Mouse (Mus musculus) cerebellum, adult 9-11 months (tissue): ENCODE results near the gene Aass.
A peak's percentile ranks its signal among the peaks of the same experiment; 100 is the strongest.
"Not testable (repeated sequence)": the region's sequence is repeated elsewhere in the genome, so short reads cannot be mapped to it uniquely, and the experiment has no call there.

ENCODE experiments used
- DNase-seq: peaks from one replicate; pipeline ENCODE4 v3.0.0; 2022

Aass gene

DNA sequence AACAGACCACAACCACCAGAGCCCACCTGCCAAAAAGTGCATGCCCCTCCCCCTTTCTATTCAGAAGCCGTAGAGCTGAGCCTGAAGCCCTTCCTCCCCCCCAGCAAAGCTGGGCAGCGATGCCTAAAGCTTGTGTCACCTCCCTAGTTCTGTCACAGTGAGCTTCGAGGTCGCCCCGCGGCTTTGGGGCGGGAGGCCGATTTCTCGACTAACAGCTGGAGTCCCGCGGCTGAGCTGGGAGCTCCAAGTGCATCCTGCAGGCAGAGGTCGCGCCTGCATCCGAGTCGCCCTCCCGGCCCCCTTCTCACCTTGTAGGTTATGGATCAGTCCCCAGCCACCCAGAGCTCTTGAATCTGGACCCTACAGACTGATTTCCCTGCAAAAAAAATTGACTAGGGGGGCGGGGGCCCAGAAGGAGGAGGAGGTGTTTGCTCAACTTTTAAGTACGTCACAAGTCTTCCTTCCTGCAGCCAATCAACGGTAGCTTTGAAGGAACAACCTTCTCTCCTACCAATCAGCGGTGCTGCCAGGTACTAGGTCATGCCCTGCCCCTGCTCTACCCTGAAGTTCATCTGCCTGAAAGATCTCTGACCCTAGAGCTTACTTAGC is at the start of gene Aass:
Gene Aass (minus strand): TSS at position 414 of the 609 bp plus-strand sequence.
- no peak for DNase-seq

DNA sequence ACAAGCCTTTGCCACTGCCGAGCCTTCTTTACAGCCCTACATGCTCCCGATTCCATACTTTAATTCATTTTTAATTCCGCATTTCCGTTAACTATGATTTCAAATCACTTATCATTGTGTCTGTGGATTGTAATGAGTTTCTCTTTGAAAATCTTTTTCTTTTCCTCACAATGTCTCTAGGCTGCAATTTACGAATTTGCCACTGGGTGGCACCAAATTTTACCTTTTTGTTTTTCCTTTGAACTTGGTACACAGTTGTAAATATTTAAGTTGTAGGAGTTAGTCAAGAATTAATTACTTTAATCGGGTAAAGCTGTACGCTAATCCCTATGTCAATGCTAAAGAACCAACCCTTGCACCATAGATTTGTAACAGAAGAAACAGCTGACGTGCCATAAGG is 47.3 kb upstream of the Aass start:
- DNase-seq, result peak; percentile 13

DNA sequence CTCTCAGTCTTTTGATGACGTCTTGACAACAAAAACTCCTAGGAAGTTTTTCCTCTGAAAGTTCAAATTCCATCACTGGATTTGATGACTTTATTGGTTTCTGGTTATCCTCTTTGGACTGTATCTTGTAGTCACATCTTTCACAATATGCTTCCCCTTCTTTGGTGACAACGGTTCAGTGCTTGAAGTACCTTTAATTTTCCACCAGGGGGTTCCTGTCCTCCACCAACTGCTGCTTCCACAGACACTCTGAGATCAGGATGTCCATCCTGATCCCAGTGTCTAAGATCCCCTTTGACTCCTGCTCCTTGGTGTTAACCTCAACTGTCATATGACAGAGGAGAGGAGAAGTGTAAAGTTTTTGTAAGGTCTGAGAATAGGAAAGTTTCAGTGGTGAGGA is 31.0 kb upstream of the Aass start:
- not testable (repeated sequence) for DNase-seq

DNA sequence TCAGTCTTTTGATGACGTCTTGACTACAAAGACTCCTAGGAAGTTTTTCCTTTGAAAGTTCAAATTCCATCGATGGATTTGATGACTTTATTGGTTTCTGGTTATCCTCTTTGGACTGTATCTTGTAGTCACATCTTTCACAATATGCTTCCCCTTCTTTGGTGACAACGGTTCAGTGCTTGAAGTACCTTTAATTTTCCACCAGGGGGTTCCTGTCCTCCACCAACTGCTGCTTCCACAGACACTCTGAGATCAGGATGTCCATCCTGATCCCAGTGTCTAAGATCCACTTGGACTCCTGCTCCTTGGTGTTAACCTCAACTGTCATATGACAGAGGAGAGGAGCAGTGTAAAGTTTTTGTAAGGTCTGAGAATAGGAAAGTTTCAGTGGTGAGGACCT is 23.6 kb upstream of the Aass start:
- DNase-seq, result not testable (repeated sequence)

DNA sequence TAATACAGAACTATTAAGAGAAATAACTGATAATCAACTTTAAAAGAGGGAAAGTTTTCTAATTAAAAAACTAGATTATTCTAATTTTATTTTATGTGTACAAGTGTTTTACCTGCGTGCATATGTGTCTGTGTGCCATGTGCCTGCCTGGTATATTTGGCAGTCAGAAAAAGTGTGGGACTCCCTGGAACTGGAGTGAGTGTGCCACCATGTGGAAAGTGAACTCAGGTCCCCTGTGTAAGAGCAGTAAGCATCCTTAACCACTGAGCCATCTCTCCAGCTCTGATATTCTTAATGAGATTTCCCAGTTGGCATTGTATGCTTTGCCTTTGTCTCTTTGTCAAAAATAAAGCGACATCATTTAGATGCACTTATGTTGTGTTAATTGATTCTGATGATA is 20.3 kb upstream of the Aass start:
- no peak for DNase-seq

DNA sequence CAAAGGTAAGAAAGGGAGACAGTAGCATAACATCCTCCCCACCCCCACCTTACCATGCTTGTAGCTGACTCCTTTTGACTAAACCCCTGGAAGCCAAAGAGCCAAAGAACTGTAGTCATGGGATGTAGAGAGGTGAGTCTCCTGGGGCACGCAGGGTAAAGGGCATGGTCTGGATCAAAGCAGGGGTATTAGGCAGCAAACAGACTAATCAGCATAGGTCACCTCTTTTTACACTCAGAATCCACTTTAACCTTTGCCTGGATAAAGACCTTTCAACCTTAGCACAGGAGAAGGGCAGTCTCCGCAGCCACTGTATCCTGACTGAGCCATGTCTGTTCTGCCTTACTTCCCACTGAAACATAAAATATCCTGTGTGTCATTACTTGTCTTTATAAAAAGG is 14.4 kb upstream of the Aass start:
- no peak for DNase-seq

DNA sequence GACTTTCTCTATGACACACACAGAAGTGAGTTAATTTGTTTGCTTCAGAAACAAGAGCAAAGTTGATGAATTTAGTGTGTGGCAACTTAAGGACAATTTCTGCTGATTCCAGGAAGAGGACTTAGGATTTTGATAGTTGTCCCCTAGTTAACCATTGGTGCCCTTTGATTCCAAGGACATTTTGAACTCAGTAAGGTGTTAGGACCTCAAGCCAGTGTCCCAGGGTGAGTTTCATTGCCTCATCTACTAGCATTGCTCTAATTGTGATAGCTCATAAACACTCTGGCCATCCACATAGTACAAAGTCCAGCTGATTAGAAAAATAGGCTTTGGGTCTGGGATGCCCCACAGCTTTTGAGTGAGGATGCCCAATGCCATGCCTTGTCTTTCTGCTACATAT is 11.2 kb upstream of the Aass start:
- DNase-seq, result no peak

DNA sequence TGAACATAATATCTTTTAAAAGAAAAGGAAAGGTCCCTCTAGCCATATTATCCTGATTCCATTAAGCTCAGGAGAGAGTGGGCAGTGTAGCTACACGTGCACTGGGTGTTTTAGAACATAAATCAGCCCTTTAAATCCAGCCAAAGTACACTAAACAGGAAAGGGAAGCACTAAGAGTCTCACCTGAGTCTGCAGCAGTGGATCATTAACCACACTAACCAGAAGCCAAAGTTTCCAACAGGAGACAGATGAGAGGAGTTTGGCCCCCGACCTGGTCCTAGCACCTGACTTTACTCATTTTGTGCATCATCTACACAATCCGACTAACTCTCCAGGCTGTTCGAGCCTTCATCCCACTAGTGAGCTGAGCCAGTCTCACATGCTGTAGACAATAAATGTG is 1.8 kb downstream of the Aass start:
- no peak for DNase-seq

DNA sequence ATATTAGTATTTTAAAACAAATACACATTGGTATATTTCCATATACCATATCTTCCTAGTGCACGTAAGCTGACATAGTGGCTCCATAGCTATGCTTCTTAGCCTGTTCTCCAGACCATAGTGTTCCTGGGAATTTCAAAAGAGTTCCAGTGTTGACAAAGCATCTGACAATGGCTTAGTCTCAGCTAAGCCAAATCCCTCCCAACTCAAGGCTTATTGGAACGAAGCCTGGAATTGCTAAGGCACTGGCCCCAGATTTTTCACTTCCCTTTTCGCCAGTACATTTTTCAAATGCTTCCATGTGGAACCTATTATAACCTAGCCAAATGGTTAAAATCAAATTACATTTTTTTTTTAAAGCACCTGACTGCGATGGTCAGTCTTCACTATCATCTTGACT is 3.6 kb downstream of the Aass start:
- no peak for DNase-seq

DNA sequence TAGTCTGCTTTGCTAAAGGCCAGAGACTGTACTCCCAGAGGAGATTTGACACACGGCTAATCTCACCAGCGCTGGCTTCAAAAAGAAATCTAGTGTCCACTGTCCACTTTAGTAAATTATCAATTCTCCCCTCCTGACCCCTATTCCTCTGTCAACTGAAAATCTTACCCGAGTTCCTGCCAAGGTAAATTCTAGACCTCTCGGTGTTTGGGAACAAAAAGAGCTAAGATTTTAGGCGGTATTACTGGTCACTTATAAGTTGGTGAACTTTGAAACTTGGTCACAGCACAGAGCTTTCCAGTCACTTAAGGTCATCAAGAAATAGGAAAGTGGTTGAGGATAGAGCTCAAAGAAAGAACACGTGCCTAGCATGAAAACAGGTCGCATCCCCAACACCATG is 6.1 kb downstream of the Aass start:
- DNase-seq, result no peak

DNA sequence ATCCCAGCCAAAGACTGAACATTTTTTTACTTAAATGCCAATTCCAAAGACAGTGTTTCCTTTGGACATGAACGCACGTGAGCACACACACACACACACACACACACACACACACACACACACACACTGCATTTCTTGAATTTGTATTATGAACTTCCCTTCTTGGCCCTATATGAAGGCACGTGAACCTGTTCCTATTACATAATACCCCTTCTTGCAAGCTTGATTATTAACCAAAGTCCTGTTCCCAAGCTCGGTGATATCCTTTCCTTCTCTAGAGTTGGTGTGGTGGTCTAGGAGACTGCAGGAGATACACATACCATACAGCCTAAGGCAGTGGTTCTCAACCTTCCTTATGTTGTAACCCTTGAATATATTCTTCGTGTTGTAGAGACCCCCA is 7.0 kb downstream of the Aass start:
- DNase-seq, result no peak

DNA sequence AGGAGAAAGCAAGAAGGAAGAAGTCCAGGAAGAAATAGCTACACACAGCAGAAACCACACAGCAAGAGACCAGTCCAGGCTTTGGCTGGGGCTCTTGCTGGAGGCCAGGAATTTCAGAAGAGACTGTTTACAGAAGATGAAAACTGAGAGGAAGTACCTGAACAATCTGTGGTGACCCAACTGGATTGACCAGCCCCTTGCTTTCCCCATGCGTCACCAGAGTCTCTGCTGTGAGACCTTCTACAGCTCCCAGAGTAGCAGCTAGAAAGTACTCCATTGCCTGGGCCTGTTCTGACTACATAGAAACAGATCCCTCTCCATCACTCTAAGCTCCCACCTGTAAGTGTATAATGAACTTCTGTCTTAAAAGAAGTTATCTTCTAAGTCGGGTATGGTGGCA is 8.0 kb downstream of the Aass start:
- no peak for DNase-seq

DNA sequence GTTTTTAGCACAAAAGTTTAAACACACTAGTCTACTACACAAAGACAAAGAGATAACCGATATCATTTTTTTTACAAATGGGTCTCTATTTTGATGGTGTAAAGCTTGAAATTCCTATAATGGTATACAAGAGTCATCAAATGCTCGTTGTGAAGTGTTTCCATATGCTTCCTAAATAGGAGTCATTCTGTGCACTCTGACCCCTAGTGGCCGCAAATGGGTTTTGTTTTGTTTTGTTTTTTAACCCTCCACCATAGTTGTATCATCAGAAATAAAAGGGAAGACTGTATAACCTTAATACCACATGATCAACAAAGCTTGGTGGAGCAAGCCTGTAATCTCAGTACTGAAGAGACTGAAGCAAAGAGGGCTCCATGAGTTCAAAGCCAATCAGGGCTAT is 9.9 kb downstream of the Aass start:
- DNase-seq, result no peak

DNA sequence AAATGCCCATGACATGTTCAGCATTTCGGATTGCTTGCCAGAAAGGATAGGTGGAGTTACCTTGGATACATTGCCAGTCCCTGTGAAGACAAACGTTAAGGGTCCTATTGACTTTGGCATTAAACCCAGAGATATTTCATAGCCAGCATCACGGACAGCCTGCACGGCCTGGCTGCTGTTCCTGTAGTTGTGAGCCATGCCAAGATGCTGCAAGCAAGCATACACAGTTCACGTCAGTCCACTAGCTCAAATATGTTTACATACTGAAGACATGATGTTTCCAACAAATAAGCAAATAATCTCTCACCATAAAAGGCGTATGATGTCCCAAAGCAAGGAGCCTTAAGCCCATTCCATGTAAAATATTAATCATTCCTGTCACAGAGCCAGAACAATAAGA is 18.0 kb downstream of the Aass start:
- no peak for DNase-seq

DNA sequence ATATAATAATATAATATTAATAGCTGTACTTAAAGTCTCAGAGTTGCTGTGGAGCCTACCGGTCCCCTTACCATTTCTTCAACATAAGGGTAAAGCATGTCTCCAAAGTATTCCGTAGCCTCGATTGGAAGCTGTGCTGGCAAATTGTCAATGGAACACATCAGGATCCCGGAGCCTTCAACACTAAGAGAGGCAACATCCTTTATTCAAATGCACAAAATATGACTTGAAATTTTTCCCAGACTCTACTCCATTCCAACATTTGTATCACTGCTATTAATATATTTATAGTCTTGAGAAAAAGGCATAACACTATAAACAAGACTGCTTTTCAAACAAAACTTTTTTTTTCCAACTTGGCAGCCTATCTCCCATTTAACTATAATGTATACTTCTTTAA is 25.7 kb downstream of the Aass start:
- DNase-seq, result no peak

DNA sequence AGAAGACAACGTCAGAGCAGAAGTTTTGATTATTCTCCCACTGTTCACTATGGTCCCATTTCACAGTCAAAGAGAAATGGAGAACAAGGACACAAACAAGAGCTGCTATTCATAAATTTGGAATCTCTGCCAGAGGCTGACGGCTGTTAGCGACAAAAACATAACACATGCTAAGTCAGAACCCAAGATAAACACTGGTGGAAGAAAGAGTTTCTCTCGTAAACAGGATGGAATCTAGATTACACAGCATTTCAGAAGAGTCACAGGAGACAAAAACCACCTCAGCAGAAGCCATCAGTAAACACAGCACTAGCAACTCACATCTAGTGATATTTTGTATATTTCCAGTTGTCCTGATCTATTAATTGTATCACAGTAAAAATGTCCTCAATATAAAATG is 26.4 kb downstream of the Aass start:
- no peak for DNase-seq

DNA sequence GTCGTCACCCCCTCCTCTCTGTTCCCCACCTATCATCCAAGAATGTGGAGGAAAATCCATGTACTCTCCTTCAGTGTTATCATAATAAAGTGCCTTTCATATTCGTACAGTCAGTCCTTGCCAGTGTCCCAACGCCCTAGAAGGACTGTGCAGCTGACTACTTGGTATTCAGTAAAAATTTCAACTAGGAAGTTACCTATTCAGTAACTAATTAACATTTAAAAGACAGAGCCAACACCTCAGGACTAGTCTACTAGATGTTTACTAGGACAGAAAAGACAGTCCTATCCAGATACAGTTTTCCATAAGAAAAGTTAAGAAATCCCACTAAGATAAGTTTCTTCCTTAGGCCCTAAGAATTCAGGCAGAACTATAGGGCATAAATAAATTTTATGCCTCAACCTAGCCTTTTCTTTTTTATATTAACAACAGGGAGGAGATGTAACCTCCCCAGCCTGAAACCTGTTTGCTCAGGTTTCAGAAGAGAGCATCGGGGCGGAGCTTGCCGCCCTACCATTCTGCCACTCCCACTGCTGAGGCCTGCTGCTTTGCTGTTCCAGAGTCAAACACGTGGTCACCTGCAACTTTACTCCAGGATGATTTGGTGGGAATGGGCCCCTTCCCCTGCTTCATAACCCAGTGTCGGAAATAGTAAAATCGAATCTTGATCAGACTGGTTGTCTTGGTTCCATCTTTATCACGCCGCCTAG is 42.3 kb downstream of the Aass start:
- DNase-seq, result not testable (repeated sequence)

DNA sequence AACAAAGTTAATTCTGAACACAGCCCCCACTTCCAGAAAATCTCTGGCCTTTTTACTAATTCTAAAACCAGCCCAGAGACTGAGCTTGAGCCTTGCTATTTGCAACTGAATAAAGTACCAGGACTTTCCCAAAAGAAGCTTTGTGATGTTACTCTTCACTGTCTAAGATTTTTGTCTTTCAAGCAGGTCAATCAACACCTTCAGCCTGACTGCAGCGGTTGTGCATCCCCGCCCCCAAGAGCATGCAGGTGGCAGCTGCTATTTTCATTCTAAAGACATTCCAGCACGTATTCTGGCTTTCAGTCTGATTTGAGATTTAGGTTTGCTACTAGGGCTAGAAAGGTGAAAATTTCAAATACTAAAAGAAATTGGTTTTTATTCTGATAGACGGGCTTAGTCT is 43.5 kb downstream of the Aass start:
- not testable (repeated sequence) for DNase-seq

DNA sequence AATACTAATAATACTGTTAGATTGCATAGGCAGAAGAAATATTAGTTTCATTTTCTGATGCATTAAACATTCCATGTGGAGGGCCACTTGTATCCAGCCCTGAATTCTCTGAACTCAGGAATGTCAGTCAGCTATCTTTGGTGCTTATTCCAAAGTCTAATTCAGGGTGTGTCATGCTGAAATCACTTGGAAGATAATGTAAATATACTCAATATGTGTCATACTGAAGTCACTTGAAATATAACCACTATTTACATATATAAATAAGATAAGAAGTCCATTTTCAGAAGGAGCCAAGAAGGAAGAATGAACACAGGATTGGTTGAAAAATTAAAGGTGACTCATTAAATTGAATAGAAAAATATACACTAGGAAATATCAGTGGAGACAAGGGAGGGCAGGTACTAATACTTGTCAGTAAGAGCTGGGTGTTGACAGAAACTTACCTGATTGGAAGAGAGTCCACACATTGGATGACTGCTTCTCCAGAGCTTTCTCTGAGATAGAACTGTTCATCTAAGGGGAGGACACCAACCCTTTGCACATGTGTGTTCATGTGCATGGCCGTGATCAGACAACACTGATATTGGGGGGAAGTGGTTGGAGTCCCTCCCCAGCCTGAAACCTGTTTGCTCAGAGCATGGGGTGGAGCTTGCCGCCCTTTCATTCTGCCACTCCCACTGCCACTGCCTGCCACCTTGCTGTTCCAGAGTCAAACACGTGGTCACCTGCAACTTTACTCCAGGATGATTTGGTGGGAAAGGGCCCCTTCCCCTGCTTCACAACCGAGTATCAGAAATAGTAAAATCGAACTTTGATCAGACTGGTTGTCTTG is 48.0 kb downstream of the Aass start:
- DNase-seq, result no peak

DNA sequence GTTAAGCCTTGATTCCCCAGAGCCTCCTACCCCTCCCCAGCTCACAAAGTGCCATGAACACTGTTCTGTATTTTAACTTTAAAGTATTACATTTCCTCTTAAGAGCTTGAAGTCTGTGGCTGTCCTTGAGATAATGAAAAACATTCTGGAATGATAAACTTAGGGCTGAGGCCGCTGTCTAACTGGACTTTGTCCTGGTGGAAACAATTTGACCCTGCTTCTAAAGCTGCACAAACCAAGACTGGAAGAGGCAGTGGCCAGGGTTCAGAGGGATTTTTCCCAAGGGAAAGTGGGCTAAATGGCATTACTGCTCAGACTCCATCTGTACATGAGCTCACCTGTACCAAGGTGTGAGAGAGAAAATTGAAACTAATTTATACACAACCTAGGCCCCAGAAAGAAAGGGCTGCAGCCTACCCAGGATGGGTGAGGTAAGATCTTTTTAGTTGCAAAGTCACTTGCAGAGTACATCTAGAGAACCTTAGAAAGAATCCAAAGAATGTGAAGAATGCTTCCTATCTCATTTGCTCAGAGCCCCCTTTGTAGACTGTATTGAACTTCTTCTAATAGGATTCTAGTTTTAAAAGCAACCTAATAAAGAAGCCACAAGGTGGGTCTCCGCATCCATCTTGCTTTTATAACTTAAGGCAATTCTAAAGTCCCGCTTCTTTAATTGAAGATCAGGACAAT is 52.6 kb downstream of the Aass start:
- DNase-seq, result no peak

DNA sequence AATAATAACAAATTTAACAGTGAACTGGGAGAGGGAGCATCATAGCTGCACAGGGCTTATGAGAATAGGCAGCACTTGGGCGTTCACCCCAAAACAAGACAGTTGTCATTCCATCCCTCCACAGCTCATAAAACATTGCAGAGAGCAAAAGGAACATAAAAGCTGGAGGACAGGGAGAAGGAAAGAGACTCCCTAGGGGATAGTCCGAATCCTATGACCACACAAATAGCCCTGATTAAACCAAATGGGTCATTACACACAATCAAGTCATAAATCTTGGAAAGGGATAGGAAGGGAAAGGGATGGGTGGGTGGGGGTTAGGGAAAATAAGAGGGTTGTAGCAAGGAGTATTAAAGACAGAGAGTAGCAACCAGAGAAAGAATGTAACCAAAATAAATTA is 54.5 kb downstream of the Aass start:
- no peak for DNase-seq

DNA sequence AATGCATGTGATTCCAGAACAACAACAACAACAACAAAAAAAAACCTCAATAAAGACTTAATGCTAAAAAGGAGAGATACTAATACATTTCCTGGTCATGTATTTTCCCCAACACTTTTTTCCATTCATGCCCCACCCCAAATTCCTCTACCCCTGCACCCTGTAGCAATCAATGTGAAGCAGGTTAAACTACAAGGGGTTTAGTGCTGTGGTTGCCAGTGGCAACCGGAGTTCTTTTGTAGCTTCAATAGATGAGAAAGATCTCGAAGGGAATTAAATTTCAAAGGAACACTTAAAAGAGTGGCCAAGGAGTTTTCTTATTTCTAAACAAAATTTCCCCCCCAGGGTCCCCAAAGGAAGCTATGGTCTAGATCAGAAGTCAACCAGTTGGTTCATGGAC is 56.7 kb downstream of the Aass start:
- no peak for DNase-seq

DNA sequence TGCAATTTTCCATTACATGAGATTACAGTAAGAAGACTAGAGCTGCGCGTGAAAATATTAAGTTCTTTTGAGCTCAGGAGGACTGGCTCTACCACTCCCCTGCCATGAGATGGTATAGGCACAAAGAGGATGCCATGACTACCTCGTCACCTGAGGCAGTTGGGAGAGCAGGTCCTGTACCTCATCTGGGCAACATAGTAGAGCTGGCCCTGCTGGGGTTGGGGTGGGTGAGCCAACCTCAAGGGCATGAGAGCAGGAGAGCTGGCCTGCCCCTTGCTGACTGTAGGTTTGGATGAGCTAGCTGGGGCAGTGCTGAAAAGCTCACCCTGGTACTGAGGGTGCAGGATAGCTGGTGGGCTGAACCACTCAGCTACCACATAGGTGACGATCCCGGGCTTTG is 77.1 kb downstream of the Aass start:
- no peak for DNase-seq

DNA sequence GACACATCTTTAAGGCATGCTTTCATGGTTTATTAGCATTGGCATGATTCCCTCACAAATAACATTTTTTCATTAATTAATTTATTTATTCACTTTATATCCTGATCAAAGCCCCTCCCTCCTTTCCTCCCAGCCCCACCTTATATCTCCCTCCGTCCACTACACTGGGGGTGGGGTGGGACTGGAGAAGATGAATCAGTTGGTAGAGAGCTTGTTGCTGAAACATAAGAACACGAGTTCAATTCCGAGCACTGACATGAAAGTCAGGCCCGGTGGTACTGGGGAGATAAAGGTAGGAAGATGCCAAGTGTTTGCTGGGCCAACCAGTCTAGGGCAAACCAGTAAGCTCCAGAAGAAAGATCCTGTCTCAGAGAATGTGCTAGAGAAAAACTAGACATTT is 84.0 kb downstream of the Aass start:
- DNase-seq, result no peak
